Mouse (Mus musculus) gastrocnemius, postnatal 10 days (tissue): ENCODE results near the gene Btg4. TPM values are rescaled to one million over a fixed set of nuclear protein-coding genes. Genes with fewer than 3 reads are reported as not detected.
A peak's percentile ranks its signal among the peaks of the same experiment; 100 is the strongest.

Experiments used
- DNase-seq: peaks from one replicate; pipeline ENCODE4 v3.0.0; 2021; ENCODE audit warnings: mixed read lengths
- long read RNA-seq, 2 experiments: library from polyadenylated mRNA; stranded (forward); transcript quantifications; one replicate each; pipeline ENCODE4 v2.0.0; 2021
- total RNA-seq, 2 experiments: library from RNA; stranded (reverse); gene quantifications; 2 replicates each; pipeline ENCODE4 v1.2.3; 2021

The Btg4 gene
- total RNA-seq, result not detected
- long read RNA-seq, experiment 1, result 0 reads
- long read RNA-seq, experiment 2, result 0 reads

DNA sequence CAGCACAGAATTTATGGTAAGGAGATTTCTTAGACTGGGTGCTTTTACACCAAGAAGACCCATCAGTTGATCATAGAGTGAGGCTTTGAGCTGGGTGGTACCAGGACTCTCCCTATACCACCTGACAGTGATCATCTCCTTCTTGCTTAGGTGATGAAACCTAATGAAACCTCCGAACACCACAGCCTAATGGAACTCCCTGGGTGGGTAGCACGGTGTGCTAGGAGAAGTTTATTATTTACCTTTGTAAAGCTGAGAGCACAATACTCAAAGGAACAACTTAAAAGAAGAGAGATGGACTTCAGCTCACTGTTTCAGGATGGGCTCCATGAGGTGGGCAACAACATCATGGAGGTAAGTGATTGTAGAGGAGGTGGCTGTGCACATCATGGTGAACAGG is at the start of gene Btg4:
TSS of gene Btg4 (plus strand) at position 301 of the 400 bp plus-strand sequence.
- DNase-seq, result no peak

DNA sequence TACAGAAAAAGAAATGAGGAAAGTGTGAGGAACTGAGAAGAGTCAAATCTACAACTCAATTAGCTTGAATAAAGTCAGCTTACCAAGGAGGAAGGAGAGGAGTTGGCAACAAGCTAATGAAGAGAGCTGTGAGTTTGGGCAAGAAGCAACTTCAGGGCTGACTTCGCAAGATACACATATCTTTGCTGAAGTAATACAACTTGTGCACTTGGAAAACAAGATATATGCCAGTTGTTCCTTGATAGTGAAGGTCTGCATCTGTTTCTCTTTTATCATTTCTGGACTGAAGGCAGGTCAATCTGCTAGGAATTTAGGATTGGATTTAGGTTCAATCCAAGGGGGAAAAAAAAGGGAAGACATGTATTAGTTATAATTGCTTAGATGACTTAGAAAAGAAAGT is 47.1 kb upstream of the Btg4 start:
- DNase-seq, result no peak

- no peak for DNase-seq
These were observed 45.0 kb upstream of the Btg4 start for GRCm38 (mm10) chr9:51015732-51016131.

- DNase-seq, result no peak
These were observed 41.0 kb upstream of the Btg4 start for GRCm38 (mm10) chr9:51019670-51020069.

DNA sequence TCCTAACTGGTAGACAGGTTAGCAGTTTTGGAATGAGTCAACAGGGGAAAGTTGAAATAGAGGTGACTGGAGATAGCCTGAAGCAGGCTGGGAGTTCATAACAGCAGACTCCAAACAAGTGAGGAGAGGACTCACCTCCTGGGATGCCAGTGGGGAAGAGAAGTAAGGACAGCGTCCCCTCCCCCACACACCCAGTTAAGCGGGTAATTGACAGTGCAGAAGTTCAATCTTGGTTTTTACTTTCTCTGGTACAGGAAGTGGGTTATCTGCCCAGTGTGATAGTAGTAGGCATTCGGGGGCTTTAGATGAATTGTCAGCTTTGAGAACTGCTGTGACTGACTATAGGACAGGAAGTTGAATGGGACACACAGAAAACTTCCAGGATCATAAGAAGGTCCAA is 40.4 kb upstream of the Btg4 start:
- no peak for DNase-seq

- DNase-seq, result no peak
These were observed 39.4 kb upstream of the Btg4 start for GRCm38 (mm10) chr9:51021123-51021795.

GRCm38 (mm10) chr9:51026952-51027351 is 33.7 kb upstream of the Btg4 start:
- DNase-seq, result no peak

GRCm38 (mm10) chr9:51030147-51030546 is 30.6 kb upstream of the Btg4 start:
- DNase-seq, result no peak

- no peak for DNase-seq
These were observed 29.1 kb upstream of the Btg4 start for GRCm38 (mm10) chr9:51031603-51032002.

DNA sequence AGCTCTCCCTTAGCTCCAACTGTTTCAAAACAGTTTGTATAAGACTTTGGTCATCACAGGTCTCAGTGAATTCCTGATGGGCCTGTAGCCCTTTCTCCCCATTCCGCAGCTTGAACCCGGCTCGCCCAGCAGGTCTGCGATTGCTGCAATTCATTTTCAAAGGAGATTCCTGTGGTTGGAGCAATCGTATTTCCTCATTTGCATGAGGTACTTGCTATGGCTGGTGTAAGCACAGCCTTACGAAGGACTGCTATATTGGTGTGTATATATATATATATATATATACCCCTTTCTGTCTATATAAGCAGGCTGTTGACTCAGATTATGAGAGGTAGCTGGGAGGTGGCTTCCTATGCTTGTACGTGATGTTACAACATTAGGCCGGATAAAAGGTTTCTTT is 28.4 kb upstream of the Btg4 start:
- no peak for DNase-seq

- DNase-seq, result no peak
These were observed 27.7 kb upstream of the Btg4 start for GRCm38 (mm10) chr9:51032785-51033529.

DNA sequence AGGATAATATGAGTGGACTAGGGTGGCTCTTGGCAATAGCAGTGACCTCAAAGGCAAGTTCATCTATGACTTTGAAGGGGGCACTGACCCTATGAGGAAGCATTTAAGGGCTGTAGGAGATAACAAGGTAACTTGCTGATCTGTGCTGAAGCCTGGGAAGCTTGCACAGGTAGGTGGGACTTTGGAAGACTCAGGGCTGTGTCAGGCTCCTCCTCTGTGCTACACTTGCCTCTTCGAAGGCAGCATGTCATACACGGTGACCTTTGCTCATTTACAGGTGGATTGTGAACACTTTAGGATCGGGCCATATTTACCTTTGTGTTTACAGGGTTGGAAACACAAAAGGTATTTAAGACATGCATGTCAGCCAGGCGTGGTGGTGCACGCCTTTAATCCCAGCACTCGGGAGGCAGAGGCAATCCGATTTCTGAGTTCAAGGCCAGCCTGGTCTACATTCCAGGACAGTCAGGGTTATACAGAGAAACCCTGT is 19.2 kb upstream of the Btg4 start:
- no peak for DNase-seq

GRCm38 (mm10) chr9:51042136-51042535 is 18.6 kb upstream of the Btg4 start:
- DNase-seq, result no peak

DNA sequence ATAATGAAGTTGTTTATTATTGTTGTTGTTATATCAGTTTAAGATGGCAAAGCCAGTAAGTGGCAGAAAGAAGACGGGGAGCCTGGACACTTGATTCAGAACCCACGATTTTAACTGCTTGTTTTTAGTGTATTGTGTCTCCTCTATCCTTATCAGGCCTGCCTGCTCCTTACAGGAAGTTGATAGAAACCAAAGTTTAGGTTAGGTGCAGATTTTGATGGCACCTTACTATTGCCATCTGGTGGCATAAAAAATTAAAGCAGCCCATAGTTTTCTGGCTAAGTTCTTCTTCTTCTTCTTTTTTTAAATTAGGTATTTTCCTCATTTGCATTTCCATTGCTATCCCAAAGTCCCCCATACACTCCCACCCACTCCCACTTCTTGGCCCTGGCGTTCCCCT is 8.5 kb upstream of the Btg4 start:
- no peak for DNase-seq

- no peak for DNase-seq
These were observed 4.1 kb upstream of the Btg4 start for GRCm38 (mm10) chr9:51056360-51057324.

GRCm38 (mm10) chr9:51058951-51059521 is 1.7 kb upstream of the Btg4 start:
- DNase-seq, result no peak

DNA sequence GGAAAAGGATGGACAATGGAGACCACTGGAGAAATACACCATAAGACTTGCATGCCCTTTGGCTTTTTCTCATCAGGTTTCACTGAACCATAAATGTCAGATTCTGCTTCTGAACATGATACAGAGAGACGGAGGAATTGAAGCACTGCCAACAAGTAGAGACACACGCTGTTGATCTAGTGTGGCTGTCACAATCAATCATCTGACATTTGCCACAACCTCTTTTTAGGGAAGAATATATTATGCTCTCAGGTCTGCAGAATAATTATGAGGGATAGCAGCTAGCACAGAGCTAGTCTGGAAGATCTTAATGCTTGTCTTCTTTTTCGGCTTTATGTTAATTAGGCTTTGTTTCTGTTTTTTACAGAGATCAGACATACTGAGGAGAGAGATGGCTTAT is 7.5 kb downstream of the Btg4 start:
- DNase-seq, result no peak

DNA sequence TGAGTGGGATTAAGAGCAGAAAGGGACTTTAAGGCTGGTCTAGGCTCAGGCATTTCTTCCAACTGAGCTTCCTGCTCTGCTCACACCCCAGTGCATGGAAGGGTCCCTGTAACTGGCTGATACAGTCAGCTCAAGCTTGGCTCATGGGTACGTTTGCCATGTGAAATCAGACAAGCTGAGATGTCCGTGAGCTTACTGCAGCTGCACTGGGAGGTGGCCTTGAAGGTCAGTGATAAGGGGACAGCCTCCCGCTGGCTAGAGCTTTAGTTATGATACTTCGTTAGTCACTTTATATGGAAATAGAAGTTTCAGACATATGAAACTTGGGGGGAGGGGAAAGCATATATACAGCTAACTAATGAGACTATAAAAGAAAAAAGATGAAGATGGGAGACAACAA is 10.1 kb downstream of the Btg4 start:
- no peak for DNase-seq

DNA sequence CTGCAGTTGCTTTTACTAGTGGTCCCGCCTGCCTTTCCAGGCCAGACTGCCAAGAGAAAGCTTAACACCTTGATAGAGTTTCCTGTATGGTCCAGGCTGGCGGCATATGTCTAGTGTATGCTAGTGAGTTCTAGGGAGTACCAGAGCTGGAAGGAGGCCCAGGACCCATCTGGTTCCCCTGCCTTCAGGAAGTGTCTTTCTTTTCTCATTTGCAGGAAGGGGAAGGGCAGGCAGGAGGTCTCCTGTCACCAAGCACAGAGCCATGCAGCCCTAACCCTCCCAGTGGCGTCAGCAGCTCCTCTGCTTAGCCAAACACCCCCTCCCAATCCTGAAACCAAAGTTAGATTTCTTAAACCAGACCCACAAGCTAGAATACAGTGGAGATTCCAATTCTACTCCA is 15.1 kb downstream of the Btg4 start:
- peak; percentile 7 for DNase-seq

DNA sequence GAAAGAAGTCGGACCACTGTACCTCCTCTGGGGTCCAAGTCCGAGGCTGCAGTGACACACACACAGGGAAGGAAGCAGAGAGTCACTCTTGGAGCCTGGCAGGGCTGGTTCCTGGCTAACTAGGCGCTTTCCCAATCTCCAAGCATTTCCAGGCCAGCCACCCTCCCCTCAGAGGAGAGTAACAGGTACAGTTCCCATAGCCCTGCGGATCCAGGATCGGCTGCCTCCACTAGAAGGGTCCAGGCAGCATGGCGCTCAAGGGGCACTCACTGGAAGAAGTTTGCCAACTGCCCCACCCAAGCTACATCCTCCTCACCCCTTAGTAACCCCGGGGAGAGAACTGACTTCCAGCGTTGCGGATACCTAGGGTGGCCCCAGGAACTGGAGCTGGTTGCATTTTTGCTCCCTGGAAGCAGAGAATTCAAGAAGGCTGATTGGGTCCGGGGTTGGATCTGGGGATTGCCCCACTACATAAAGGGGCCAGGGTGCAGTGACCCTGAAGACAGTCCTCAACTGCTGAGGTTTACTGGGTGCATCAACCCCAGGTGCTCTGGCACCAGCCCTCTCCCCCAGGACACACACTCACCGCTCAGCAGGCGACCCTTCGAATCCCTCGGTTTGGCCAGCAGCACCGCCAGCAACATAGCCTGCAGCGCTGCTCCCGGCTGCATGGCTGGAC is 15.7 kb downstream of the Btg4 start:
- peak; percentile 10 for DNase-seq

GRCm38 (mm10) chr9:51076979-51077315 is 16.2 kb downstream of the Btg4 start, which contains the start of gene Layn:
Gene Layn (minus strand): TSS chr9:51077094.
- peak; percentile 72 for DNase-seq

DNA sequence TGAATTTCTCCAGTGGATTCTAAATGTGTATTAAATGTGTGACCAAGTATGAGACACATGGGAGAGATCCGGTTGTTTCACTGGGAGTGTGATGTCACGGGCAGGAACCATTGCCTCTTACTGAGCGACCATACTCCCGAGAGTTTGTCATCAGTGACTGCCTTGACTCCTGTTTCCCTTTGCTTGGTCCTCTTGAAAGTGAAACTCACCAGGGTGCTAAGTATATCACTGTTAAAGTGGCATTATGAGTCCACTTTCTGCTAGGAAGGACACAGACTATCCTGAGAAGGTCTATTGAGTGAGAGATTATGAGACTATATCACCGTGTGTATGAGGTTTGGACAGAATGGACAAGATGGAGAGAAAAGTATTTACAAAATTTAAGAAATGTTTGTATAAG is 20.9 kb downstream of the Btg4 start:
- no peak for DNase-seq
